Mouse (Mus musculus) neural tube, embryonic 10.5 days (tissue): ENCODE measurements at regions not wholly inside any gene's neighbourhood (a gene's known extent, or its start where the extent isn't known, plus 50 kb on each side); places are given as distances from the start of the nearest gene placed in this dataset.

Source experiments
- DNase-seq: peaks from one replicate; pipeline ENCODE4 v3.0.0-alpha.2; 2017; ENCODE audit warnings: low spot score; ENCODE audit errors: extremely low spot score

DNA sequence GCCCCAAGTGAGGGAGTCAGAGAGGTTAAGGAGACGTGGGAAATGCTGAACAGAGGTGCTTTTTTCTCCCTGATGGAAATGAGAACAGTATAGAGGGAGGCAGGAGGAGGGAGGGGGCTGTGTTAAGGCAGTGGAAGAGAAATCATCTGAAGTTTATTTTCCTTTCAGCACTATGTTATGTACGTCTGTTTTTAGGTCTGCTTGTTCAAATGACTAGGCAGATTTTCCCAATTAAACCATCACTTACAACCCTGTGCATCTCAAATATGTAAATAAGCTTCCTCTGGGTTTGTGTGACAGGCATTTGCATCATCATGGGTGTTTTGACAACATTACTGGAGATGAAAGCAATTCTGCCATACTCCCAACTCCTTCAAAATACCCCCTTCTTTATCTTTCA lies 92.1 kb upstream of the Got2 start:
- no peak for DNase-seq

DNA sequence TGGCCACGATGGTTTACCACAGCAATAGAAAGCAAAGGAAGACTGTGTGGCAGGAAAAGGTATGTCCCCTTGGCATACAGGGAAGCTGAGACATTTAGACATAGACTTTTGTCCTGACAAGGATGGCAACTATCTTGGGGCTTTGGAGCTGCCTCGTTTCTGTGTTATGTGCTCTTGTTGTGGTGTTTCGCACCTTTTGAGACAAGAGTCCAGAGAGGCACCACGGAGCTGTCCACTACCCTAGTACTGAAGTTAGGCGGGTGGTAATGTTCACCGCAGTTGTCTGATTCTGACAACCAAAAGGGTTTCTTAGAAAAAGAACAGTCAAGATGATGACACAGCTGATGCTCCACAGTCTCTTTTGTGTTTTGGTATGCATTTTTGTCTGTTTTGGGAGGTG lies 90.9 kb upstream of the Got2 start:
- peak; percentile 27 for DNase-seq

DNA sequence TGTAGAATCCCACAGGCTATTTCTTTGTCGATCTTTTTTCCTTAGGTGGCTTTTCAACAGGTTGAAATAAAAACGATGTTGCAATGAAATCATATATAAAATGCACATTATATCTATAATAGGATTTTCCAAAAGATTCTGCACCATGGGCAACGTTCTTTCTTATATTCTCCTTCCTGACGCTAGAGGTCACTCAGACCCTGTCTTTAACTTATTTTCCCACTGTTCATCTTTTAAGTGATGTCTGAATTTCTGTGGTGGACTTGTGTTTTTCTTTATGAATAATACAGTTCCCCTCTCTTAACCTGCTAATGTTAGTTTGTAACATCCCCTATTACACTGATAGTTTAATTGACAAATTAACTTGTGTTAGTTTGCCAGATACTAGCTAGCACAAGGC lies 86.5 kb upstream of the Got2 start:
- DNase-seq: no peak

DNA sequence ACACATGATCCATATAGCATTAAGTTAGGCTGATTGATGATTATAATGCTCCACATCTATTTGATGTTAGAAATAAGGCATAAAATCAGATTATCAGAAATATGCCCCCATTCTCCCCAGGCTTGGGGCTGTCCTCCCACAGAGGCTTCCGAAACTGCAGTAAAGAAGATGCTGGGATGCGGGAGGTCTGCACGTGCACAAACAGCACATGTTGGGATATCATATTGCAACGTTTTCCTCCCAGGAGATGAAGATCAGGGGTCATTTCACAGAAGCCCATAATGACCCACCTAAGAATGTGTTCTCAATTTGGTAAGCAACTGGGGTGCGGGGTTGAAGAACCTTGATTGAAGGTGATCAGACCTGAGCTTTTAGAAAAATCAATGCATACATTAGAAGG lies 85.9 kb upstream of the Got2 start:
- peak; percentile 24 for DNase-seq

DNA sequence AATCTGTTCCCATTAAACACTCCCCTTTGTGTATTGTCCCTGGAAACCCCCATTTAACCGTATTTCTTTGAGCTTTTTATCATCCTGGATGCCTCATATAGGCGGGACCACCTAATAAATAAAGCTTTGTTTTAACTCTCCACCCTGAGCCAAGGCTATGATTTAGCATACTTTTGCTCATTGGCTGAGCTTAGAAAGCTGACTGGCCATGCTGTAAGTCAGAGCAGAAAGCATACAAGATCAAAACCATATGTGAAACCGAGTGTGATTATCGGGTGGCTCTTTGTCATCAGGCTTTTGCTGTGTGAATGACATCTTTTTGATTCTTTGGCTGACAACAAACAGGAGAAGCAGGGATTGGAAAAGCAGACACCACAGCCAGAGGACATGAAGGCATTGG lies 85.2 kb upstream of the Got2 start:
- peak; percentile 24 for DNase-seq

DNA sequence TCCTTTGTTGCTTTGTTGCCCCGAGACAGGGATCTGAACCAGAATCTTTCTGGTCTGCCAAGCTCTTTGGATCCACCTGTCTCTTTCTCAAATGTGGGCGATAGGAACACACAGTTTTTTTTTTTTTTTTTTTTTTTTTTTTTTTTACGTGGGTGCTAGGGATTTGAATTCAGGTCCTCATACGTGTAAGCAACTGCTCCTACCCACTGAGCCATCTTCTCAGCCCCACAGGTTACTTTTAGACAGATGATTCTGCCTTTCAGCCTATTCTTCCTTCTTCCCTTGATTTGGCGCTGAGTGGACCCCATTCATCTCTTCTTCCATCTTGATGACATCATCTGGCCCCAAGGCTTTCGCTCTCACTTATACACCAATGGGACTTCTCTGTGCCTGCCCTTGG lies 80.5 kb upstream of the Got2 start:
- no peak for DNase-seq

DNA sequence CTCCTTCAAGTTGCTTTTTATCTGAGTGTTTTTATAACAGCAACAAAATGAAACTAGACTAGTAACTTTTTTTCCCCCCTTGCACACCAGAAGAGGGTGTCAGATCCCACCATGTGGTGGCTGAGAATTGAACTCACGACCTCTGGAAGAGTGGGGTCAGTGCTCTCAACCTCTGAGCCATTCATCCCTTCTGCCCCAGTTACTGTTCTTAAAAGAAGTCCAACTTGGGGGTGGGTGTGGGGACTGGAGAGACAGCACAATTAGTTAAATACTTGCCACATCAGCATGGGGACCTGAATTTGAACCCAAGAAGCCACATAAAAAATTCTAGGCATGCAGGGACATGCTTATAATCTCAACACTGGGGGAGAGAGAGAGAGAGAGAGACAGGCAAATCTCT lies 78.1 kb upstream of the Got2 start:
- peak; percentile 27 for DNase-seq

DNA sequence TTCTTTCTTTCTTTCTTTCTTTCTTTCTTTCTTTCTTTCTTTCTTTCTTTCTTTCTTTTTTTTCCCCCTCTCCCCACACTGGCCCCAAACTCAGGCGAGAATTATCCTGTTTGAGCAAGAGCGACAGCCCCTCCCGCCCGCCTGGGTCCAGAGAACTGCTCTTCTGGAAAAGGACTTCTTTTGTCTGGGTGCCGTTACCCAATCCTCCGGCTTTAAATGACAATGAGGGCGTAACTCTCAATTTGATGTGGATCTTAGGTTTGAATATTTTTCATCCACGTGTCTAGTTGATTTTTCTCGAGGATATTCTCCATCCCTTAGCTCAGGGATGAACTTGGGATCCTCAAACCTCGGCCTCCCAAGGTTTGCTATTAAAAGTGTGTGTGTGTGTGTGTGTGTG lies 63.9 kb upstream of the Got2 start:
- DNase-seq: peak; percentile 22

DNA sequence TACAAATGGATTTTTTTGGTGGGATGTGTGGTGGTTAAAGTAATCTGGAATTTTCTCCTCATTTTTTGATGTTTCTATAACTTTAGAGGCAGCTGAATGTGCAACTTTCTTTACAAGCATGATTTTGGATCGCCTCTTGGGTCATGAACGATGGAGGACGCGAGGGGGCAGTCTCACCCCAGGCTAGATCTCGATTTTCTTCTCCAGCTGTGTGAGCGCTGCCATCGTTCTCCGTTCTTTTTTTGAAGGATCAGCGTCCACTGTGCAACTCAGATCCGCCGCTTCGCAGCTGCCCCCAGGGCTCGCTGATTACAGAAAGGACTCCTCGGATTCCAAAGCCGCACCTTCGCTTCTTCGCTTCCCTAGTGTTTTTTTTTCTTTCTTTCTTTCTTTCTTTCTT lies 63.4 kb upstream of the Got2 start:
- peak; percentile 84 for DNase-seq
